Mouse (Mus musculus) ES-E14 (cell line): ENCODE data around the gene Nccrp1. TPM values are rescaled to one million over a fixed set of nuclear protein-coding genes. Genes with fewer than 3 reads are reported as not detected.
A peak's percentile ranks its signal among the peaks of the same experiment; 100 is the strongest.

Experiments used
- DNase-seq: peaks from one replicate; pipeline ENCODE4 v3.0.0-alpha.2; 2013; ENCODE audit warnings: low read depth, low spot score
- H3K27ac ChIP-seq: 2 replicates; pipeline ENCODE4 v1.5.1; 2012; ENCODE audit warnings: low read depth, mild to moderate bottlenecking, low read length, moderate library complexity, mixed read lengths; ENCODE audit not compliant: poor library complexity, insufficient read depth, severe bottlenecking
- H3K36me3 ChIP-seq: 2 replicates; pipeline ENCODE4 v1.6.1; 2012; ENCODE audit warnings: mild to moderate bottlenecking, low read length, moderate library complexity, mixed read lengths; ENCODE audit not compliant: control insufficient read depth, poor library complexity, insufficient read depth, severe bottlenecking
- H3K4me1 ChIP-seq, 2 experiments: fragments of 150-350 bp in 1 of 2; sonication (generic) in 1 of 2; 2 replicates each; pipeline ENCODE4 v1.6.1; 2012; ENCODE audit warnings: low read length in 2 of 2, mild to moderate bottlenecking in 1 of 2, mixed read lengths in 1 of 2; ENCODE audit not compliant: control insufficient read depth in 2 of 2, insufficient read depth in 2 of 2, poor library complexity in 1 of 2
- H3K4me3 ChIP-seq, 2 experiments: fragments of 150-350 bp in 1 of 2; sonication (generic) in 1 of 2; 2 replicates each; pipeline ENCODE4 v1.5.1; 2012; ENCODE audit warnings: low read length in 2 of 2, low read depth in 1 of 2, mild to moderate bottlenecking in 1 of 2, mixed read lengths in 1 of 2; ENCODE audit not compliant: insufficient read depth in 1 of 2, poor library complexity in 1 of 2, severe bottlenecking in 1 of 2
- H3K9ac ChIP-seq: 2 replicates; pipeline ENCODE4 v1.6.1; 2012; ENCODE audit warnings: low read depth, mild to moderate bottlenecking, low read length, mixed read lengths; ENCODE audit not compliant: poor library complexity, insufficient read depth, severe bottlenecking
- H3K9me3 ChIP-seq: fragments of 150-350 bp; sonication (generic); 2 replicates; pipeline ENCODE4 v1.6.1; 2012; ENCODE audit warnings: low read depth, mild to moderate bottlenecking, low read length; ENCODE audit not compliant: control insufficient read depth, insufficient read depth
- CHD2 ChIP-seq: IDR thresholded peaks from 2 replicates; pipeline ENCODE4 v1.6.1; 2014; ENCODE audit warnings: mild to moderate bottlenecking, low read depth, low read length, inconsistent platforms
- HCFC1 ChIP-seq: IDR thresholded peaks from 2 replicates; pipeline ENCODE4 v1.6.1; 2012; ENCODE audit warnings: low read length, inconsistent platforms, borderline replicate concordance; ENCODE audit not compliant: insufficient read depth
- MAFK ChIP-seq: IDR thresholded peaks from 2 replicates; pipeline ENCODE4 v1.6.1; 2014; ENCODE audit warnings: mild to moderate bottlenecking, low read depth, low read length, inconsistent platforms; ENCODE audit not compliant: insufficient read depth
- ZC3H11A ChIP-seq: IDR thresholded peaks from 2 replicates; pipeline ENCODE4 v1.6.1; 2012; ENCODE audit warnings: low read depth, mild to moderate bottlenecking, inconsistent platforms, low read length, borderline replicate concordance
- ZNF384 ChIP-seq: IDR thresholded peaks from 2 replicates; pipeline ENCODE4 v1.6.1; 2012; ENCODE audit warnings: low read depth, low read length, inconsistent platforms
- in situ Hi-C, 2 experiments: fragments of 600-800 bp; cut with MboI; formaldehyde crosslinking; loops; one replicate each; pipeline ENCODE4 v1.15.1; 2025; ENCODE audit warnings: low sequenced_read_pairs in 2 of 2, inconsistent platforms in 1 of 2; ENCODE audit not compliant: unreplicated experiment in 2 of 2
- total RNA-seq: library from RNA; depleted of rRNA; stranded (reverse); fragments of 300-350 nt; gene quantifications from 2 replicates; pipeline ENCODE4 v1.2.3, GENCODE M21; 2012

Gene Nccrp1
- total RNA-seq, 1 experiment = 0.18 TPM

GRCm38 (mm10) chr7:28572689-28573088, 25.6 kb upstream of the Nccrp1 start:
- H3K27ac ChIP-seq = no peak overlapping the region
- DNase-seq = no peak
- H3K4me3 ChIP-seq = no peak overlapping the region
- H3K9ac ChIP-seq = no peak overlapping the region
- TF ChIP-seq ZC3H11A (no peak), HCFC1 (no peak), MAFK (no peak), ZNF384 (no peak), CHD2 (no peak)
- peaks cover 20 to 56% of the 10 kb centered on the region in 2 experiments; a peak in 3 of 4 replicates for H3K4me1 ChIP-seq
- in situ Hi-C loops = no loop called here
- no peaks in the 10 kb centered on the region for H3K9me3 ChIP-seq
- H3K36me3 ChIP-seq = peaks cover 12% of the 10 kb centered on the region

GRCm38 (mm10) chr7:28570982-28571682, 24.1 kb upstream of the Nccrp1 start:
- no peak overlapping the region for H3K27ac ChIP-seq
- TF ChIP-seq HCFC1 (no peak), ZNF384 (no peak)
- in situ Hi-C loops = no loop called here
- H3K36me3 ChIP-seq = peaks cover 26% of the 10 kb centered on the region
- no peaks in the 10 kb centered on the region for H3K9me3 ChIP-seq
- peaks cover 16 to 41% of the 10 kb centered on the region in 2 experiments; a peak in 3 of 4 replicates for H3K4me1 ChIP-seq
- no peak overlapping the region for H3K4me3 ChIP-seq
- no peak overlapping the region; the same call in 1 of the 2 replicates for H3K9ac ChIP-seq
- no peak for DNase-seq

GRCm38 (mm10) chr7:28570291-28570981, 23.4 kb upstream of the Nccrp1 start:
- no peak for DNase-seq
- peaks cover 29% of the 10 kb centered on the region for H3K36me3 ChIP-seq
- in situ Hi-C loops = no loop called here
- peaks cover 14 to 35% of the 10 kb centered on the region in 2 experiments; a peak in 3 of 4 replicates for H3K4me1 ChIP-seq
- no peak overlapping the region for H3K9ac ChIP-seq
- no peak overlapping the region for H3K4me3 ChIP-seq
- TF ChIP-seq HCFC1 (no peak), CHD2 (no peak), ZNF384 (no peak), ZC3H11A (no peak), MAFK (no peak)
- H3K9me3 ChIP-seq = no peaks in the 10 kb centered on the region
- no peak overlapping the region for H3K27ac ChIP-seq

- DNase-seq = peak; percentile 49
- H3K4me3 ChIP-seq = no peak overlapping the region
- no peaks in the 10 kb centered on the region for H3K9me3 ChIP-seq
- in situ Hi-C loops = no loop called here
- H3K36me3 ChIP-seq = peaks cover 40% of the 10 kb centered on the region
- TF ChIP-seq ZC3H11A (peak; percentile 52; the same call in 1 of the 2 replicates), ZNF384 (no peak), CHD2 (no peak), HCFC1 (no peak), MAFK (no peak)
- H3K9ac ChIP-seq = no peak overlapping the region
- no peak overlapping the region for H3K27ac ChIP-seq
- peaks cover 14 to 24% of the 10 kb centered on the region in 2 experiments; a peak in 3 of 4 replicates for H3K4me1 ChIP-seq
These were observed 21.2 kb upstream of the Nccrp1 start for GRCm38 (mm10) chr7:28568253-28568652.

GRCm38 (mm10) chr7:28567539-28567938, 20.5 kb upstream of the Nccrp1 start:
- Histone ChIP-seq H3K9ac (no peak overlapping the region), H3K36me3 (peaks cover 46% of the 10 kb centered on the region), H3K9me3 (no peaks in the 10 kb centered on the region), H3K4me1 (peaks cover 8 to 19% of the 10 kb centered on the region in 2 experiments; a peak in 3 of 4 replicates), H3K4me3 (no peak overlapping the region), H3K27ac (no peak overlapping the region)
- in situ Hi-C loops = no loop called here
- no peak for DNase-seq
- no peak for TF ChIP-seq HCFC1
- TF ChIP-seq CHD2 = no peak
- TF ChIP-seq ZC3H11A = no peak
- no peak for TF ChIP-seq ZNF384
- no peak for TF ChIP-seq MAFK
